Mouse (Mus musculus) liver, embryonic 14.5 days (tissue): ENCODE data around the gene Srsf6. TPM values are rescaled to one million over a fixed set of nuclear protein-coding genes. Genes with fewer than 3 reads are reported as not detected.

Experiments used
- ATAC-seq: fragments of 200-750 bp; cut with Nextera tagmentation; 2 replicates; pipeline ENCODE4 v1.8.0; 2017; ENCODE audit warnings: moderate number of reproducible peaks, mild to moderate bottlenecking, moderate library complexity; ENCODE audit not compliant: insufficient read depth
- DNase-seq, 3 experiments: peaks; one replicate each; pipeline ENCODE4 v3.0.0-alpha.2; 2012 to 2013; ENCODE audit warnings: low read depth in 3 of 3, low spot score in 3 of 3
- H3K27ac ChIP-seq: fragments of 300-500 bp; sonication (generic); 2 replicates; pipeline ENCODE4 v1.5.1; 2014; ENCODE audit warnings: moderate library complexity, mild to moderate bottlenecking, control low read depth, inconsistent platforms
- H3K27me3 ChIP-seq: fragments of 300-500 bp; sonication (generic); 2 replicates; pipeline ENCODE4 v1.6.1; 2014; ENCODE audit warnings: mild to moderate bottlenecking, low read length, moderate library complexity; ENCODE audit not compliant: control insufficient read depth, insufficient read depth
- H3K36me3 ChIP-seq: fragments of 300-500 bp; sonication (generic); replicated peaks from 2 replicates; pipeline ENCODE4 v1.6.1; 2014; ENCODE audit warnings: low read depth; ENCODE audit not compliant: control insufficient read depth, insufficient read depth
- H3K4me1 ChIP-seq, 2 experiments: fragments of 200-500 bp in 1 of 2; fragments of 300-500 bp in 1 of 2; sonication (generic) in 1 of 2; replicated peaks; 2 replicates each; pipeline ENCODE4 v1.6.1; 2012 to 2014; ENCODE audit warnings: antibody characterized with exemption in 1 of 2, inconsistent platforms in 1 of 2, low read length in 1 of 2; ENCODE audit not compliant: control insufficient read depth in 2 of 2, insufficient read depth in 2 of 2
- H3K4me2 ChIP-seq: fragments of 300-500 bp; sonication (generic); 2 replicates; pipeline ENCODE4 v1.6.1; 2014; ENCODE audit warnings: low read depth, mild to moderate bottlenecking, control low read depth, moderate library complexity
- H3K4me3 ChIP-seq, 2 experiments: fragments of 200-500 bp in 1 of 2; fragments of 300-500 bp in 1 of 2; sonication (generic) in 1 of 2; 2 replicates each; pipeline ENCODE4 v1.5.1; 2012 to 2014; ENCODE audit warnings: low read depth in 2 of 2, low read length in 2 of 2, mild to moderate bottlenecking in 2 of 2, control low read depth in 1 of 2, inconsistent platforms in 1 of 2, moderate library complexity in 1 of 2; ENCODE audit not compliant: insufficient read depth in 1 of 2
- H3K9ac ChIP-seq: fragments of 300-500 bp; sonication (generic); replicated peaks from 2 replicates; pipeline ENCODE4 v1.6.1; 2014; ENCODE audit warnings: mild to moderate bottlenecking, control low read depth, moderate library complexity
- H3K9me3 ChIP-seq: fragments of 300-500 bp; sonication (generic); 2 replicates; pipeline ENCODE4 v1.6.1; 2016; ENCODE audit warnings: low read length, mixed read lengths; ENCODE audit not compliant: control insufficient read depth
- CTCF ChIP-seq: IDR thresholded peaks from 2 replicates; pipeline ENCODE4 v1.5.1; 2016; ENCODE audit warnings: antibody characterized with exemption, low read depth, control low read depth
- EP300 ChIP-seq: IDR thresholded peaks from 2 replicates; pipeline ENCODE4 v1.6.1; 2016; ENCODE audit warnings: antibody characterized with exemption, low read depth
- WGBS: fragments of 180-500 bp; shearing (Covaris S2); extraction: QIAGEN DNeasy Blood & Tissue Kit; methylation state at CpG from one replicate; pipeline ENCODE4 v1.1.7; 2014; ENCODE audit not compliant: insufficient replicate concordance; 5-methylcytosine and 5-hydroxymethylcytosine counted together
- polyA plus RNA-seq, 2 experiments: library from polyadenylated mRNA; depleted of rRNA in 1 of 2; stranded (reverse) in 1 of 2; unstranded in 1 of 2; fragments of >200 nt; fragmentation: Nextera tagmentation in 1 of 2; extraction: Ambion mirVana in 1 of 2; gene quantifications; 2 replicates each; pipeline versions ENCODE4 v1.2.1 to v1.2.3; 2012 to 2014

The Srsf6 gene
- polyA plus RNA-seq, 2 experiments: 80.4 to 113 TPM

- 58% methylated on average over 3 of the region's 3 CpGs for WGBS
- no peak overlapping the region for H3K4me2 ChIP-seq
- no peak overlapping the region for H3K4me3 ChIP-seq
- no peaks in the 10 kb centered on the region for H3K36me3 ChIP-seq
- DNase-seq (no peak), ATAC-seq (no peak)
- H3K9ac ChIP-seq: no peak overlapping the region
- no peaks in the 10 kb centered on the region for H3K27me3 ChIP-seq
- H3K9me3 ChIP-seq: no peaks in the 10 kb centered on the region
- peaks cover 0 to 2% of the 10 kb centered on the region in 2 experiments; a peak in 1 of 4 replicates for H3K4me1 ChIP-seq
- no peak overlapping the region for H3K27ac ChIP-seq
- TF ChIP-seq CTCF: no peak
- TF ChIP-seq EP300: no peak
Measured at GRCm38 (mm10) chr2:162969101-162969500, 37.8 kb downstream of the Srsf6 start.

- no peak for ATAC-seq
- Histone ChIP-seq H3K9me3 (no peaks in the 10 kb centered on the region), H3K27ac (no peak overlapping the region), H3K9ac (no peak overlapping the region), H3K4me3 (no peak overlapping the region), H3K4me1 (peaks cover 0 to 2% of the 10 kb centered on the region in 2 experiments; a peak in 1 of 4 replicates), H3K4me2 (no peak overlapping the region), H3K36me3 (no peaks in the 10 kb centered on the region), H3K27me3 (no peaks in the 10 kb centered on the region)
- 74% methylated on average over 6 of the region's 6 CpGs for whole genome bisulfite sequencing
- DNase-seq: no peak
- TF ChIP-seq CTCF (no peak), EP300 (no peak)
Measured at GRCm38 (mm10) chr2:162970896-162971295, 39.6 kb downstream of the Srsf6 start.

GRCm38 (mm10) chr2:162972752-162973151, 41.4 kb downstream of the Srsf6 start:
- DNase-seq: peak in 1 of 3 experiments; percentile 27
- Histone ChIP-seq H3K36me3 (no peaks in the 10 kb centered on the region), H3K9me3 (no peaks in the 10 kb centered on the region), H3K27ac (no peak overlapping the region), H3K9ac (no peak overlapping the region), H3K4me2 (no peak overlapping the region), H3K27me3 (no peaks in the 10 kb centered on the region), H3K4me1 (peaks cover 0 to 2% of the 10 kb centered on the region in 2 experiments; a peak in 1 of 4 replicates), H3K4me3 (no peak overlapping the region)
- no peak for TF ChIP-seq CTCF
- no peak for TF ChIP-seq EP300
- 27% methylated on average over 7 of the region's 7 CpGs for WGBS
- ATAC-seq: peak; percentile 50; the same call in 1 of the 2 replicates

- WGBS: 61% methylated on average over 5 of the region's 5 CpGs
- no peak for TF ChIP-seq EP300
- no peak for TF ChIP-seq CTCF
- ATAC-seq: no peak
- no peaks in the 10 kb centered on the region for H3K27me3 ChIP-seq
- H3K36me3 ChIP-seq: no peaks in the 10 kb centered on the region
- no peak overlapping the region for H3K27ac ChIP-seq
- H3K4me2 ChIP-seq: no peak overlapping the region
- no peak overlapping the region for H3K4me3 ChIP-seq
- no peaks in the 10 kb centered on the region for H3K9me3 ChIP-seq
- no peak for DNase-seq
- no peak overlapping the region for H3K9ac ChIP-seq
- H3K4me1 ChIP-seq: peaks cover 0 to 2% of the 10 kb centered on the region in 2 experiments; a peak in 1 of 4 replicates
Measured at GRCm38 (mm10) chr2:162973206-162973605, 41.9 kb downstream of the Srsf6 start.

- TF ChIP-seq EP300 (no peak), CTCF (no peak)
- H3K36me3 ChIP-seq: no peaks in the 10 kb centered on the region
- H3K9me3 ChIP-seq: no peaks in the 10 kb centered on the region
- no peak overlapping the region for H3K4me2 ChIP-seq
- no peak overlapping the region for H3K27ac ChIP-seq
- H3K27me3 ChIP-seq: no peaks in the 10 kb centered on the region
- H3K4me1 ChIP-seq: peaks cover 0 to 2% of the 10 kb centered on the region in 2 experiments; a peak in 1 of 4 replicates
- no peak for ATAC-seq
- no peak overlapping the region for H3K4me3 ChIP-seq
- WGBS: 41% methylated on average over 11 of the region's 11 CpGs
- H3K9ac ChIP-seq: no peak overlapping the region
- no peak for DNase-seq
Measured at GRCm38 (mm10) chr2:162973637-162974036, 42.3 kb downstream of the Srsf6 start.
